Mouse (Mus musculus) E14TG2a.4 (cell line): ENCODE measurements around the gene Mab21l2.

Experiments used
- CTCF ChIP-seq: conservative IDR thresholded peaks from 2 replicates; pipeline ENCODE4 v1.5.1; 2014; ENCODE audit warnings: low read length
- NANOG ChIP-seq: IDR thresholded peaks from 2 replicates; pipeline ENCODE4 v1.6.1; 2014; ENCODE audit warnings: borderline replicate concordance, low read length, mixed read lengths
- POU5F1 ChIP-seq: IDR thresholded peaks from 2 replicates; pipeline ENCODE4 v1.6.1; 2014; ENCODE audit warnings: low read length, borderline replicate concordance

DNA sequence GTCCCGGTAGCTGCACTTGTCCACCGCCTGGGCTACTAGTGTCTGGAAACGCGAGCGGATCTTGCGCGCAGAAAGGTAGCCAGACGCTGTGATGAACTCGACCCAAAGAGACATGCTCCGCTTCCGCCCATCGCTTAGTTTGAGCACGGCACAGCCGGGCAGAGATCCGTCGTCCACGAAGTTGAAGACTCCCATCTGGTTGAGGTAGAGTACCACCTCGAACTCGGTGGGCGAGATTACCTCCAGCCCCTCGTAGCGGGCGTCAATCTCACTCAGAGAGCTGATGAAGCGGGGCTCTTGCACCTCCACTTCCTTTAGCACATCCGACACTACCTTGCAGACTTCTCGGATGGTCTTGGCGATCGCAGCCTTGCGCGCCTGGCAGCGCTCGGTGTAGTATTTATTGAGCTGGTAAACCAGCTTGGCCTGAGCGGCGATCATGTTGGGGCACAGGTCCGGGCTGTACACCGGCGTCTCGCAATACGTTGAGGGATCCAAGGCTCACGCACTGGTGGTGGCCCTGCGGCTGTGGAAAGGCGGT is 1.1 kb downstream of the Mab21l2 start:
- TF ChIP-seq CTCF (no peak), NANOG (no peak), POU5F1 (no peak)
